Mouse (Mus musculus): Measurements from ENCODE around the gene Usp37. TPM values are rescaled to one million over a fixed set of nuclear protein-coding genes. Genes with fewer than 3 reads are reported as not detected.
A peak's percentile ranks its signal among the peaks of the same experiment; 100 is the strongest.

Usp37 gene
- polyA plus RNA-seq (2021; fragmentation: Nextera tagmentation): 12.2 and 20.4 TPM in 2 replicates
- long read RNA-seq, experiment 1, partial matches to known transcripts: 1 of 30 reads
- long read RNA-seq, experiment 1, other reads (novel, unspliced or antisense): 29 of 30 reads
- long read RNA-seq, experiment 2, full-length matches to known transcripts: 1 of 15 reads
- long read RNA-seq, experiment 2, partial matches to known transcripts: 5 of 15 reads
- long read RNA-seq, experiment 2, other reads (novel, unspliced or antisense): 9 of 15 reads

DNA sequence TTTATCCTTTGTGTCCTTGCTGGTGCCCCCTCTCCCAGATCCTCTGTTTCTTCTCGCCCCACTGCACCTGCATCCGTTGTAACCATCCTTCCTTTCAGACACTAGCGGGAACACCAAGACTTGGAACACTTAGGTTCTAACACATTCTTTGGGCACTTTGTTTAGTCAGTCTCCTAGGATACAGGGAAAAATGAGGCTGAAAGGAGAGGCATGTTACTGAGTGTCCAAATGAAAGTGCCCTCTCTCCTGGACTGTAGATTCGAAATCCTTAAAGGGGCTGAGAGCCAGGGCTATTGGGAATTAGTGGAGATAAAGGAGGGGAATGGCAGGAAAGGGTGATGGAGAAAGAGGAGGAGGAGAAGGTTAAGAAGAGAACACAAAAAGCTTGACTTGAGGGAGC is at the start of gene Usp37:
TSS of gene Usp37 (minus strand) at position 101 of the 400 bp plus-strand sequence.

DNA sequence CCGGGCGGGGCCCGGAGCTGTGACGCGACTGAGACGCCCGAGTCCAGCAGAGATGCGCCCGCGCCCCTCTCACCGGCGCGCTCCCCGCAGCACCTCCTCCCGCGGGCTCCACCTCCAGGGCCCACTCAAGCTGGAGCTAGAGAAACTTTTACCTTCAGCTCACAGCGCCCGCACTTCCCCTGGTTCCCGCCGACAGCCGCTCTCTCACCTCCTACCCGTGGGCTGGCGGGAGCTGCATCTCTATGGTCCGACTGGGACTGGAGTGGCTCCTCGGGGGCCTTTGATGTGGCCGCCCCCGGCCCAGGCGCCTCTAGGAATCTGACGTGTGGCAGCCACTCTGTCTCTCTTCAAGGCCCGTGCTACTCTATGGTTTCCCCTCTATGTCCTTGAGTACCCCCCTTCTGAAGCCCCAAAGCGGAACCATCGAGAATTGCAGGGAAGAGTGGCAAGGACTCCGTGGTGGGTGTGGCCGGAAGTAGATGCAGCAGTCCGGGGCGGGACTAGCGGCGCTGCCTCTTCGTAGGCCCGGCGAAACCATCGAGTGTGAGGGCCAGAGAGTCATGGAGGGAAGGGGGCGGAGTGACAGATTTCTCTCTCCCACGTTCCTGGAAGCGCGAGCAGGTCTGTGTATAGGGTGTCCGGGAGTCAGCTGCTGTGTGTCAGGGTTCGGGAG is 43.8 kb upstream of the Usp37 start, which contains the start of the genes Zfp142 and Bcs1l:
TSS of gene Zfp142 (minus strand) at position 474 of the 673 bp plus-strand sequence.
TSS of gene Bcs1l (plus strand) at position 517 of the 673 bp plus-strand sequence.

DNA sequence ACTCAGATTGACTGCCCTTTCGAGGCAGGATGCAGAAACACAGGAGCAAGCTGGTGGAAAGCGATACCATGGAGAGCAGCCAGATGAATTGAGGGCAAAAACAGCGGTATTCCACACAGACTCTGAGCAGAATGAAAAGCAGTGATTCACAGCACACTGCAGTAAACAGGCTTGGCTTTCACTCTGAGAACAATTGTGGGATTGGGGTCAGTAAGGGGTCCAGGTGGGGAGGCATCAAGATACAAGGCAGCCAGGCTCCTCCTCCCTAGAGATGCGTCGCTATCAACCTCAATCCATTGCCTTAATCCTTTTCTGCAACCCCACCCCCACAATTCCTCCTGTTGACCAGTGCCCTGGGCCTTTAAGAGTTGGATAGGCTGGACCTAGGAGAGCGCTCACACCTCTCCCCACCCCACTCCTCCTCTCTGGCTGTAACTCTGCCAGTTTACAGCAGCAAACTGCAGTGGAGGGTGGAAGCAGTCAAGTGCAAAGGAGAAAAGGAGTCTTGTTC is 1.6 kb downstream of the Usp37 start, which contains the start of gene Plcd4:
TSS of gene Plcd4 (plus strand) at position 438 of the 511 bp plus-strand sequence.

DNA sequence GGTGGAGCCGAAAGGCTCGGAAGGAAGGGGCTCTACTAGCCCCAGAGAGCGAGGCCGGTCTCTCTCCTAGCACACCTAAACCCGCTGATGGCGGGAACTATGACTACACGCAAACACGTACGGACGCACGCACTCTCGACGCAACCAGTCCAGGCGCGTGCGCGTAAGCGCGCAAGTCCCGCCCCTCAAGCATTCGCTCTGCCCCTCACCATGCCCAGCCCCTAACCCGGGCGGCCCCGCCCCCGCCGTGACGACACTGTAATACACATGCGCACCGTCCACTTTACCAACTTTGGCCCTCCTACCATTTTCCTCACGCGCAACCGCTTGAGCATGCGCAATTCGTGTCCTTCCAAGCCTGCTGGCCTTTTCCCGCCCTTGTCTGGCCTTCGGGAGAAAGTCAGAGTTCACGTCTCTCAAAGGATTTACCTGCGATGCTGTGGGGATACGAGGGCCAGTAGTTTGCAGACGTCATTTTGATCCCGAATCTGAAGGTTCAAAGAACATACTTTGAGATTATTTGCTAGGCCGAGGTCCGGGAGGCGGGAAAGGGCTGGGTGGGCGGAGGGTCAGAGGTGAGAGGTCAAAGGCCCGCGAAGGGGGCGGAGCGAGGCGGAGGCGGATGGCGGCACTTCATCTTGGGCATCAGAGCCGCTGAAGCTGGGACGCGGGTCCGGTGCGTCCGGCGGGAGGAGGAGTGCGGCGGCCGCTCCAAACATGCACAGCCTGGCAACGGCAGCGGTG is 38.2 kb downstream of the Usp37 start, which contains the start of gene Cnot9:
TSS of gene Cnot9 (plus strand) at position 338 of the 744 bp plus-strand sequence.

DNA sequence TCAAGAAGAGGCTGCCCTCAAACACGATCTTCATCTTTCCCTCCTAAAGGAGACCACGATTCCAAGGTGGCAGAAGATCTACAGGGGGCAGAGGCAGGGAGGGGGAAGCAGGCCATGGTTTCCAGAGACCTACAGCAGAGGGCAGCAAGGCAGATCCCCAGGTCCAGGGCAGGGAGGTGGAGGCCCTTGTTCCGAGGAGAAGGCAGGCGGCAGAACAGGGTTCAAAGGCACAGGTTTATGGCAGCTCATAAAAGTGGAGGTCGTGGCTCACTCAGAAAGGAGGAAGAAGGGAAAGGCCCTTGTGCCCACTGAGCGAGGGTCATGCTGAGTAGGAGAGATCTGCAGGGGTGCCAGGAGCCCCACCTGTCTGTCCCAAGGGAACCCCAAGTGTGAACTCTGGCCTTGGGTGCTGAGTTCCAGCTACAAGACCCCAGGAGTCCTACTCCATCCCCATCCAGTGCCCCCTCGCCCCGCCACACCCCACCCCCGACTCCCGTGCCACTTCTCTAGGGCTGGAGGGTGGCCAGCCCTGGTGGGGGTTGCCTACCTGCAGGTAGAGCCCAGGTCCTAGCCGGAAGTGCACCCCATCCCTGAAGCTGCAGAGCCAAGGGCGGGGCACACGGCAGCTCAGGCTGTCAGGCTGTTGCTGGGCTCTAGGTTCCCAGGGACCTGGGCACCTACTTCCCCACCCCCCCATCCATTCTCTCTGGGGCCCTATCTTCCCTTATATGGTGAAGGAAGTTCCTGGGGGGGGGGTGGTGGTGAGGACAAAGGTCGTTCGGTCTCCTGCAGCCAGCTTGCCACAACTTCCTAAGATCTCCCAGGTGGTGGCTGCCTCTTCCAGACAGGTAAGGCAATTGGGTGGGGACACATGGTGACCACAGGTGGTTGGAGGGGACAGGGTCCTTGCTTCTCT is 135.2 kb downstream of the Usp37 start, which contains the start of gene Vil1:
TSS of gene Vil1 (plus strand) at position 788 of the 916 bp plus-strand sequence.

DNA sequence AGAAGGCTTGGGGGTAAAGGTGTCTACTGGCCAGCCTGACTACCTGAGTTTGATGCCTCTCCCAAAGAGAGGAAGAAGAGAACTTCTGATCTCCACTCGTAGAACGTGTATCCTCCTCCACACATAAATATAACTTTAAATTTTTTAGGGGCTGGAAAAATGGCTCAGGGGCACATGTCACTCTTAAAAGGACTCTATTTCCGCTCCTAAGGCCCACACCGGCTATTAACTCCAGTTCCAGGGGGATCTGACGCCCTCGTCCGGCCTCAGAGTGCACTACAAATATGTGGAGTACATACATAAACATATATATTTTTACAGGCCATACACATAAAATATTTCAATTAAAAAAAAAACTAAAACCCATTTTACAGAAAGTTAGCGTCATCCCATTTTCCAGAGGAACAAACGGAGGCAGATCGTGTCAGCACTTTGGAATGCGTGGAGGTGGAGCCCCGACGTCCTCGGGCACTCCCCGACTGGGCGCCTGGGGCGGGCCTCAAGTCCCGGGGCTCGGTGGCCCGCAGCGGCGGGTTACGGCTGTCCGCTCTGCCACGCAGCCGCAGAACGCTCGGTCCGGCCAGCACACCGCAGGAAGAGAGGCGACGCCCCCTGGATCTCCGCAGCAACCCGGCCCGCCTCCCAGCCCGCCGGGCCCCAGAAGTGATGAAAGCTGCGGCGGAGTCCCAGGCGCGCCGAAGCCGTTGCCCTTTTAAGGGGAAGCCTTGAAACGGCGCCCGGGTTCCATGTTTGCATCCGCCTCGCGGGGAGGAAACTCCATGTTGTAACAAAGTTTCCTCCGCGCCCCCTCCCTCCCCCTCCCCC is 152.9 kb downstream of the Usp37 start, which contains the start of gene Ctdsp1:
TSS of gene Ctdsp1 (plus strand) at position 586 of the 825 bp plus-strand sequence.

Small RNAs within 50 kb of the gene (microRNA-seq; reads per million reads assigned to microRNA genes)
- gene Gm25035: not detected
- 6,913 reads per million, percentile 93 among the genes with 10 or more reads in this experiment for gene Mir26b

Other genes with a start within 250 kb of the Usp37 start
- 26.0 and 33.6 TPM in 2 replicates for gene Tmbim1, start 238.7 kb downstream of the Usp37 start, polyA plus RNA-seq (2021; fragmentation: Nextera tagmentation)
- 1.3 and 2.3 TPM in 2 replicates for gene Catip, start 182.2 kb downstream of the Usp37 start, polyA plus RNA-seq (2021; fragmentation: Nextera tagmentation)
- 1.3 and 3.5 TPM in 2 replicates for gene Slc11a1, start 169.1 kb downstream of the Usp37 start, polyA plus RNA-seq (2021; fragmentation: Nextera tagmentation)
- gene Ctdsp1, start 152.8 kb downstream of the Usp37 start, polyA plus RNA-seq (2021; fragmentation: Nextera tagmentation): 4.4 and 5.3 TPM in 2 replicates
- gene Vil1, start 134.9 kb downstream of the Usp37 start, polyA plus RNA-seq (2021; fragmentation: Nextera tagmentation): 0.38 and 0.40 TPM in 2 replicates
- 19.1 and 19.8 TPM in 2 replicates for gene Cnot9, start 38.2 kb downstream of the Usp37 start, polyA plus RNA-seq (2021; fragmentation: Nextera tagmentation)
- gene Plcd4, start 1.4 kb downstream of the Usp37 start, polyA plus RNA-seq (2021; fragmentation: Nextera tagmentation): 19.1 and 19.4 TPM in 2 replicates
- gene Zfp142, start 44.0 kb upstream of the Usp37 start, polyA plus RNA-seq (2021; fragmentation: Nextera tagmentation): 8.6 and 9.7 TPM in 2 replicates
- gene Bcs1l, start 44.0 kb upstream of the Usp37 start, polyA plus RNA-seq (2021; fragmentation: Nextera tagmentation): 21.9 and 22.1 TPM in 2 replicates
- gene Rnf25, start 57.1 kb upstream of the Usp37 start, polyA plus RNA-seq (2021; fragmentation: Nextera tagmentation): 17.9 and 19.7 TPM in 2 replicates
- gene Stk36, start 57.2 kb upstream of the Usp37 start, polyA plus RNA-seq (2021; fragmentation: Nextera tagmentation): 0.70 and 0.83 TPM in 2 replicates
- 2.1 and 2.3 TPM in 2 replicates for gene Ttll4, start 117.5 kb upstream of the Usp37 start, polyA plus RNA-seq (2021; fragmentation: Nextera tagmentation)
- gene Cyp27a1, start 169.3 kb upstream of the Usp37 start, polyA plus RNA-seq (2021; fragmentation: Nextera tagmentation): 3.0 and 3.5 TPM in 2 replicates
- not detected in 2 replicates for gene Prkag3, start 204.9 kb upstream of the Usp37 start, polyA plus RNA-seq (2021; fragmentation: Nextera tagmentation)
- gene Wnt6, start 227.6 kb upstream of the Usp37 start, polyA plus RNA-seq (2021; fragmentation: Nextera tagmentation): 0.54 TPM in 1 of 2 replicates, not detected in the other
- gene Wnt10a, start 247.2 kb upstream of the Usp37 start, polyA plus RNA-seq (2021; fragmentation: Nextera tagmentation): 4.4 and 6.7 TPM in 2 replicates

All from layer of hippocampus, adult 6 months (tissue).